Mouse (Mus musculus): ENCODE measurements around the gene Mfsd2b.

Mfsd2b gene

GRCm38 (mm10) chr12:4872983-4873477, 1.1 kb downstream of the Mfsd2b start:
- no peak for DNase-seq

- no peak for DNase-seq
These were observed 1.9 kb downstream of the Mfsd2b start for GRCm38 (mm10) chr12:4872273-4872672.

GRCm38 (mm10) chr12:4871260-4871659, 2.9 kb downstream of the Mfsd2b start:
- DNase-seq = no peak

GRCm38 (mm10) chr12:4868924-4869323, 5.2 kb downstream of the Mfsd2b start:
- DNase-seq = no peak

GRCm38 (mm10) chr12:4864338-4864690, 9.8 kb downstream of the Mfsd2b start:
- no peak for DNase-seq

GRCm38 (mm10) chr12:4863654-4864337, 10.4 kb downstream of the Mfsd2b start:
- DNase-seq = peak; percentile 38 to 42

- no peak for DNase-seq
These were observed 11.5 kb downstream of the Mfsd2b start for GRCm38 (mm10) chr12:4862672-4863071.

GRCm38 (mm10) chr12:4859241-4859914, 14.8 kb downstream of the Mfsd2b start:
- no peak for DNase-seq

GRCm38 (mm10) chr12:4856834-4857233, 17.3 kb downstream of the Mfsd2b start:
- no peak for DNase-seq

GRCm38 (mm10) chr12:4856160-4856559, 18.0 kb downstream of the Mfsd2b start:
- DNase-seq = no peak

GRCm38 (mm10) chr12:4843741-4844140, 30.4 kb downstream of the Mfsd2b start:
- peak; percentile 30 to 36 for DNase-seq

GRCm38 (mm10) chr12:4842890-4843597, 31.1 kb downstream of the Mfsd2b start, which contains the start of gene Wdcp:
TSS of gene Wdcp (plus strand) at chr12:4843303.
- DNase-seq = peak; percentile 89 to 90

- DNase-seq = no peak
These were observed 31.7 kb downstream of the Mfsd2b start for GRCm38 (mm10) chr12:4842456-4842855.

GRCm38 (mm10) chr12:4841392-4841887, 32.7 kb downstream of the Mfsd2b start, which contains the start of gene Fkbp1b:
TSS of gene Fkbp1b (minus strand) at chr12:4841591.
- peak; percentile 51 to 64 for DNase-seq

GRCm38 (mm10) chr12:4840741-4841140, 33.4 kb downstream of the Mfsd2b start:
- peak in 1 of 2 experiments; percentile 20 for DNase-seq

GRCm38 (mm10) chr12:4840010-4840409, 34.1 kb downstream of the Mfsd2b start:
- no peak for DNase-seq

GRCm38 (mm10) chr12:4836959-4837358, 37.2 kb downstream of the Mfsd2b start:
- DNase-seq = no peak

- DNase-seq = no peak
These were observed 46.9 kb downstream of the Mfsd2b start for GRCm38 (mm10) chr12:4827256-4827655.

- DNase-seq = peak; percentile 97 to 98
These were observed 56.6 kb downstream of the Mfsd2b start, which contains the start of gene Sf3b6 for GRCm38 (mm10) chr12:4817361-4818101. TSS of gene Sf3b6 (plus strand) at chr12:4817544.

- DNase-seq = no peak
These were observed 57.3 kb downstream of the Mfsd2b start for GRCm38 (mm10) chr12:4816680-4817360.

- no peak for DNase-seq
These were observed 60.5 kb downstream of the Mfsd2b start for GRCm38 (mm10) chr12:4813636-4814035.
